Mouse (Mus musculus) Patski (cell line): Measurements from ENCODE around the gene Mok. TPM values are rescaled to one million over a fixed set of nuclear protein-coding genes. Genes with fewer than 3 reads are reported as not detected.

ENCODE experiments used
- ATAC-seq: fragments of 100-300 bp; one replicate; pipeline ENCODE4 v1.8.0; 2021
- CTCF ChIA-PET: fragments of 350-600 bp; sonication (Branson Sonifier 250); formaldehyde crosslinking; loops from one replicate; lab custom pipeline; 2022; ENCODE audit warnings: inconsistent platforms; lab: Charles Lee
- POLR2A ChIA-PET: fragments of 350-600 bp; sonication (Branson Sonifier 250); formaldehyde crosslinking; loops from one replicate; lab custom pipeline; 2022; ENCODE audit warnings: antibody characterized with exemption, inconsistent platforms; lab: Charles Lee
- DNase-seq: peaks from one replicate; pipeline ENCODE4 v3.0.0-alpha.2; 2011; ENCODE audit warnings: low read depth, low spot score
- H3K27me3 ChIP-seq: fragments of 371-371 bp; one replicate; pipeline ENCODE4 v1.5.1; 2021
- CTCF ChIP-seq: fragments of 100-300 bp; IDR thresholded peaks from one replicate; pipeline ENCODE4 v1.5.1; 2021
- in situ Hi-C: fragments of 300-500 bp; cut with MboI; formaldehyde crosslinking; loops from 3 replicates; pipeline ENCODE4 v1.11.1; 2018; ENCODE audit warnings: low pct_unique_long_range_greater_than_20kb, mixed read lengths
- polyA plus RNA-seq: library from polyadenylated mRNA; unstranded; gene quantifications from one replicate; pipeline ENCODE4 v1.2.3, GENCODE M21; 2021

The Mok gene
- polyA plus RNA-seq, 1 experiment from 2014 or later, result 16.2 TPM

DNA sequence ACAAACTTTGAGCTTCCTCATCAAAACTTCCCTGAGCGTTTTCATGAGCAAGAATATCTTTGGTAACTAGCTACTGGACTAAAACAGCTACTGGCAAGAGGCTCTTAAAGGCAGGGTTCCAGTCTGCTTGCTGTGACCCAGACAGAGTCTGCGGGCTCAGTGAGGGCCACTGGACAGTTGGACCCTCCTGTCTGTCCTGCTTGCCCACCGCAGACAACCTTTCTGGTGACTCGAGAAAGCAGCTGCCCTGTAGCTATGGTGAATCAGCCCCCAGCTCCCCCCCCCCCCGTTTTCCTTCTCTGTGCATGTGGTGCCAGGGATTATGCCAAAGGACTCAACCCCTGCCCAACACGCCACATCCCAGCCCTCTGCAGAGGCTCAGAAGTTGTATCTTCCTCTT lies 43.5 kb downstream of the Mok start:
- ChIA-PET CTCF (interaction anchor here (0.8 to 1.0 kb wide), 2 partner anchors 10 to 41 kb away, joined by 3 to 4 read pairs; no protein-coding TSS in a partner anchor), POLR2A (interaction anchor here (0.5 to 1.4 kb wide), 3 partner anchors 12 to 63 kb away, joined by 3 to 7 read pairs (median 4); partner anchors contain the start of gene Wdr20)
- DNase-seq, result no peak
- H3K27me3 ChIP-seq, result no peaks in the 10 kb centered on the region
- ATAC-seq, result peak; percentile 3
- in situ Hi-C loops, result no loop called here
- TF ChIP-seq CTCF, result no peak

GRCm38 (mm10) chr12:110796748-110797147 lies 44.0 kb downstream of the Mok start:
- ATAC-seq, result peak; percentile 15
- H3K27me3 ChIP-seq, result no peaks in the 10 kb centered on the region
- in situ Hi-C loops, result no loop called here
- POLR2A ChIA-PET, result interaction anchor here (0.5 to 1.4 kb wide), 4 partner anchors 12 to 93 kb away, joined by 3 to 7 read pairs (median 4); partner anchors contain the start of gene Wdr20
- no peak for TF ChIP-seq CTCF
- DNase-seq, result no peak
- CTCF ChIA-PET, result interaction anchor here (1.0 kb wide), 1 partner anchor 42 kb away, joined by 4 read pairs; no protein-coding TSS in a partner anchor

- POLR2A ChIA-PET, result no interaction called here
- DNase-seq (no peak), ATAC-seq (no peak)
- in situ Hi-C loops, result no loop called here
- CTCF ChIA-PET, result no interaction called here
- TF ChIP-seq CTCF, result no peak
- no peaks in the 10 kb centered on the region for H3K27me3 ChIP-seq
Measured at GRCm38 (mm10) chr12:110795035-110795434, 45.7 kb downstream of the Mok start.

DNA sequence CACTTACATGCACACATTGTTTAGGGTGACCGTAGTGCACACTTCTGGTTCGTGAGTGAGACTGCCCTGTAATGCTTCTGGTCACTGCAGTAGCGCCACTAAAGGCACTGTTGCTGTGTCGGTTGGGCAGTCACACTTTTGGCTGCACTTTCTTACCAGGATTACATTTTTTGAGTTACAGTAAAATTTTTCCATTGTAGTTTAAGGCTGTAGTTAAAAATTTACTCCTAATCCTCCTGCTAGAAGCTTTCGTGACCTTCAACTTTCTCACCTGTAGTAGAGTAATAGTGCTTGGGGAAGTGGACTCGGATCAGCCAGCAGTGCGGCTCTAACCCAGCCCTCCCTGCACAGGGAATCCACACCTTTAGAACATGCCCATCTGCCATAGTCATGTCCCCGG lies 49.7 kb downstream of the Mok start:
- no peak for TF ChIP-seq CTCF
- ChIA-PET POLR2A (no interaction called here), CTCF (interaction anchor here (0.8 to 1.6 kb wide), 3 partner anchors 39 to 192 kb away, joined by 3 to 4 read pairs (median 3); partner anchors contain the start of gene Hsp90aa1)
- in situ Hi-C loops, result no loop called here
- ATAC-seq, result no peak
- no peaks in the 10 kb centered on the region for H3K27me3 ChIP-seq
- no peak for DNase-seq

- POLR2A ChIA-PET, result interaction anchor here (0.8 kb wide), 1 partner anchor 11 kb away, joined by 3 read pairs; no protein-coding TSS in a partner anchor
- ATAC-seq (peak; percentile 60), DNase-seq (no peak)
- TF ChIP-seq CTCF, result no peak
- CTCF ChIA-PET, result interaction anchor here (0.8 to 1.6 kb wide), 4 partner anchors 10 to 192 kb away, joined by 3 to 4 read pairs (median 3); partner anchors contain the start of gene Hsp90aa1
- H3K27me3 ChIP-seq, result no peaks in the 10 kb centered on the region
- in situ Hi-C loops, result no loop called here
Measured at GRCm38 (mm10) chr12:110790580-110790979, 50.2 kb downstream of the Mok start.

DNA sequence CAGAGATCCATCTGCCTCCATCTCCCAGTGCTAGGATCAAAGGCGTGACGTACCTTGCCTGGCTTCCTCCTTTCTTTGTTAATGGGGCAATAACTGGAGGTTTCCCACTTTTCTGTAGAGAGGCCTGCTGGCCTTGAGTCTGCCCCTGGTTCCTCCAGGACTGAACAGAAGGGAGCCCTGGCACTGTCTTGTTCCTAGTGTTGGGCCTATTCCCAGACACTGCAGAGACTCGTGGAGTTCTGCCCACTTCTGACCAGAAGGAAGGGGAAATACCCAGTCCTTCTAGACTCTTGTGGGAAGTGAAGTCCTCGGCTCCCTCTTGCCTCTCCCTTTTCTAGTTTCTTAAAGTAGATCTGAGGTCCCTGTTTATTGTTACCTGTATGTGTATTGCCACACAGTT lies 54.5 kb downstream of the Mok start:
- DNase-seq, result no peak
- CTCF ChIA-PET, result no interaction called here
- POLR2A ChIA-PET, result no interaction called here
- no peaks in the 10 kb centered on the region for H3K27me3 ChIP-seq
- TF ChIP-seq CTCF, result no peak
- in situ Hi-C loops, result no loop called here
- no peak for ATAC-seq

- CTCF ChIA-PET, result no interaction called here
- no peaks in the 10 kb centered on the region for H3K27me3 ChIP-seq
- ATAC-seq, result no peak
- DNase-seq, result no peak
- in situ Hi-C loops, result no loop called here
- TF ChIP-seq CTCF, result no peak
- POLR2A ChIA-PET, result no interaction called here
Measured at GRCm38 (mm10) chr12:110784211-110784610, 56.5 kb downstream of the Mok start.

- no peak for DNase-seq
- ChIA-PET CTCF (no interaction called here), POLR2A (interaction anchor here (0.6 kb wide), 1 partner anchor 1083 kb away, joined by 5 read pairs; no protein-coding TSS in a partner anchor)
- ATAC-seq, result no peak
- in situ Hi-C loops, result no loop called here
- H3K27me3 ChIP-seq, result no peaks in the 10 kb centered on the region
- no peak for TF ChIP-seq CTCF
Measured at GRCm38 (mm10) chr12:110782278-110782677, 58.5 kb downstream of the Mok start.

DNA sequence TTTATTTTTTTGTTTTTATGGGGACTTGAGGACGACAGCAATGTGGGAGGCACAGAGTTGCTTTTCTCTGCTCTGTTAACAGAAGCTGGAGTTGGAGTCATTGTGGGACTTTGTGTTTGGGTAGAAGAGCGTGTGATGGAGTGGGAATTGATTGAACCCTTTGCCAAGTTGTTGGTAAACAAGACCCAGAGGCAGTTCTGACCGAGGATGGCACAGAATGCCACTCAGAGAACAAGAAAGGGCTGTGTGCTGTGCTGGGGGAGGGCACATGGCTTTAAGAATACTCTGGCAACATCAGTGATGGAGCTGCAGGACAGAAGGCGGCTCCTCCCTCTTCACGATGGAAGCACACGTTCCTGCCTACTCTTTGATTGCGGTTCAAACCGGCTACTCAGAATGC lies 59.6 kb downstream of the Mok start:
- CTCF ChIA-PET, result interaction anchor here (1.3 kb wide), 1 partner anchor 9 kb away, joined by 3 read pairs; no protein-coding TSS in a partner anchor
- POLR2A ChIA-PET, result interaction anchor here (0.7 kb wide), 1 partner anchor 28 kb away, joined by 5 read pairs; no protein-coding TSS in a partner anchor
- ATAC-seq, result no peak
- no peak for DNase-seq
- TF ChIP-seq CTCF, result no peak
- H3K27me3 ChIP-seq, result no peaks in the 10 kb centered on the region
- in situ Hi-C loops, result no loop called here

- no peak for DNase-seq
- no peak for ATAC-seq
- H3K27me3 ChIP-seq, result no peaks in the 10 kb centered on the region
- ChIA-PET CTCF (no interaction called here), POLR2A (interaction anchor here (1.0 kb wide), 1 partner anchor 11 kb away, joined by 3 read pairs; no protein-coding TSS in a partner anchor)
- in situ Hi-C loops, result no loop called here
- no peak for TF ChIP-seq CTCF
Measured at GRCm38 (mm10) chr12:110779296-110779695, 61.4 kb downstream of the Mok start.

DNA sequence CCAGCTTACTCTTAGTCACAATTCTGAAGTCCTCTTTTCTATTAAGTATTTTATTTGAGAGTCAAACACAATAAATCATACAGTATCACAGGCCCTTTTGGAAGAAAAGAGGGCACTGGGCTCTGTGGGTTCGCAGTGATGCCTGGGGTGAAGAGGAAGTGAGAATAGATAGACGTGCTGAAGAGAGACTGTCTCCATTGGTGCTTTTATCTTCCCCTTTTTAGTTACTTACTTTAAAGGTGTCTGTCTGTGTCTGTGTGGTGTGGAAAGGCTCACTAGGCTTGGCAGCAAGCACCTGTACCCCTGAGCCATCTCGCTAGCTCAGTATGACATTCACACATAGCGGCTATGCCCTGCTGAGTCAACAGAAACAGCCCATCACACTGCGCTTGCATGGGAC lies 62.9 kb downstream of the Mok start:
- ATAC-seq (no peak), DNase-seq (no peak)
- ChIA-PET POLR2A (no interaction called here), CTCF (no interaction called here)
- TF ChIP-seq CTCF, result no peak
- in situ Hi-C loops, result no loop called here
- no peaks in the 10 kb centered on the region for H3K27me3 ChIP-seq
